Mouse (Mus musculus): ENCODE results near the gene Nos1ap.

Gene Nos1ap

DNA sequence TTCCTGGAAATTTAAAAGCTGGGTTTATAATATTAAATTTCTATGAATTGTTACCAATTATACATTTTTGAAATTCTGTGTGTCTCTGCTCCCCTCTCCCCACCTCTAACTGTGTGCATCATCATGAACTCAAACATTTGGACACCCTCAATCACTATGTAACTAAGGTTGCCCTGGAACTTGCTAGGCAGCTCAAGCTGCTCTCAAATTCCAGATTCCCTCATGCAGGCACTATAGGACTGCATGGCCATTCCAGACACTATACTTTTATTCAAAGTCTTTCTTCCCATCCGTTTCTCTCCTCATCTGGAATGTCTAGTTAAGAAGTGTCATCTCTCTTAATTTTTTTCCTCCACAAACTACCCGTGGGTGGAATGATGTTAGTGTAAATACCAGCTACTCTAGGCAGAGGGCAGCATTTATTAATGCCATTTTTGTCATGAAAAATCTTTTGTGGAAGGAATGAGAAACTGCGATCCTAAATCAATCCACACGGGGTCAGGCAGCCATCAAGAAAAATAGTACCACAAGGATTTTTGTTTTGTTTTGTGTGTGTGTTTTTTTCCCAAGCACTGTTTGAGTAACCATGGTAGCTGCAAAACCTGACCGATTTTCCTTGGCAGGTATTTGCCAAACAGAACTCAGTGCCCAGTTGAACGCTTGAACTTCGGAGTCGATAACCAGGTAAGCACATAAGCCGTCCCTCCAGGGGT lies 297.3 kb downstream of the Nos1ap start:
- no peak for DNase-seq (ENCODE audit: low spot score)

DNA sequence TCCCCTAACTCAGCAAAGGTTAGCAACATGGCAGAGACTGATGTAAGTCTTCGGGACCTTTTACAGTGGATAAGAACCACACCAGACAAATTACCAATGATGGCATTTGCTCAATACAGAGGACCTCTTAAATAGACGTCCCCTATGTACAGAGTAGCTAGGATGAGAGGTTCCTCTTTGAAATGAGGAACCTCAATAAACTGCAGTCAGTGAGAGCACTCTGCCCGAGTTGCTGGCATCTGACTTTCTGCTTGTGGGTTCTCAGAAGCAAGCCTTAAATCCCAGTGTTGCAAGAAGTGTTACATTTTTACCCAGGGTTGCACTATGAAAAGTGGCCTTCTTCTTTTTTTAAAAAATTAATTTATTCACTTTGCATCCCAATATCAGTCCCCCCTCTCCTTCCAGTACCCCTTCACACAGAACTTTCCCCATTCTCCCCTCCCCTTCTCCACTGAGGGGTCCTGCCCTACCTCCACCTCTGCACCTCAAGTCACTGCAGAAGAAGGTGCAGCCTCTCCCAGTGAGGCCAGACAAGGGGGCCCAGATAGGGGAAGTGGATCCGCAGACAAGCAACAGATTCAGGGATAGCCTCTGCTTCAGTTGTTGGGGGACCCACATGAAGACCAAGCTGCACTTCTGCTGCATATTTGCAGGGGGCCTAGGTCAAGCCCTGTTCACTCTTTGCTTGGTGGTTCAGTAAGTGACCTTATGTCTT lies 307.1 kb downstream of the Nos1ap start:
- DNase-seq (ENCODE audit: low spot score), result no peak

DNA sequence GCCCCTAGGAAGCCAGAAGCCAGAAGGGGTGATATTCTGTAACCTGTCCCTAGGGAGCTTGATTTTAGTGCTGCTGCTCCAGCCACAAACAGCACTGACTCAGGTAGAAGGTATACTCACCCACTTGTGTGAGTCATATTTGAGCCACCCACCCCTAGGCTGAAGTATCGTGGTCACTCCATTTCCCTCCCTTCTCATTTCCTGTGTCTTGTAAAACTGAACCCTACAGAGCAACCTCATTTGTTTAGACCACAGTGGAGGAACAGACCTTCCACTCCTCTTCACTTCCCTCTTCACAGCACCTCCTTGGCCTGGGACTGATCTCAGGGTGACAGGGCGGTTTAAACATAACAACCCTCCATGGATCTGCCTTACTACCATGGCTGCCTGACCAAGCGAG lies 312.6 kb downstream of the Nos1ap start, which contains the start of gene Sh2d1b1:
Gene Sh2d1b1, plus strand, starts transcription at position 305 of the 400 bp plus-strand sequence.
- no peak for DNase-seq (ENCODE audit: low spot score)

DNA sequence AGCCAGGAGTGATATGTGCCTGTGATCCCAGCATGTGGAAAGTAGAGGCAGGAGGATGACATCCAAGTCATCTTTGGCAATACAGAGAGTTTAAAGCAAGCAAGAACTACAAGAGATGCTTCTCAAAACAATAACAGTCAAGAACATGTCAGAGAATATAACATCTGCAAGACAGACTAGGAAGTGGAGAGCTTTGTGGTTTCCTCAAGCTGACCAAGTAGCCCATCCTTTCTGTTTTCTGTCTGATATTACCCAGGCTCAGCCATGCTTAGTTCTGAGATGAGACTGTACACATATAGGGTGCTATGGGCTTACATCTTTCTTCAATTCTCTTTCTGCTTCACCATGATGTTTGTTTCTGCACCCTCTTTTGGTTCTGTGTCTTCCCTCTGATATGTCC lies 316.4 kb downstream of the Nos1ap start:
- DNase-seq (ENCODE audit: low spot score), result no peak

DNA sequence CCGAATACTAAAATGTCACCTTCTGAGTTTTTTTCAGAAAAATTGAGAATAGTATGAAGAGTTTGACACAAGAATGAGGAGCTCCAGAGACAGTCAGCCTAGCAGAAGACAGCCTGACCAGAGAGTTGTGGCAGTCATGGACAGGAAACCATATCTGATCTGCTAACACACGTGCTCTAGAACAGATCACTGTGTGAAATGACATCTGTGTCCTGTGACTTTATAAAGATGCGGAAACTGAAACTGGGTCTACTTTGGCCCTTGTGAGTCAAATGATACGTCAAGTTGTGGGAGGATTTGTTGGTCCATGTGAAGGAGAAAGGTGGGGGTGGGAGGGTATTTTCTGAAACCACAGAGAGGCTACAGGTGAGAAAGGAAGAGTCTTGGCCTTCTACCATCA lies 319.0 kb downstream of the Nos1ap start:
- no peak for DNase-seq (ENCODE audit: low spot score)

DNA sequence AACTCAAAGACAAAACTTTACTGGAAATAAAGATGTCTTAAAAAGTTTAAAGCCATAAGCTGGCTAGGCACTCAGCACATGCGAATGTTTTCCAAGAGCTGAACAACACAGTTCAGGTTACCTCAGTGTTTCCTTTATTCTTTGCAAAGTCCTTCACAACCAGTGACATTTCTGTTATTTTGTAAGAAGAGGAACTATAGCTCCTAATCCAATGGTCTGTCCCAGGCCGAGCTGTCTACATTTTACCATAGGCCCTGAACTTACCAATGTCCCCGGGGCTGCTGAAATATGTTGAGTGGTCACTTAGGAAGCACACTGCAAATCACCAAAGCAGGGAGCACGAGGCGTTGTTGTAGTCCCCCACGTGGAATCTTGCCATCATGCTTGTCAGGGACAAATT lies 319.4 kb downstream of the Nos1ap start:
- no peak for DNase-seq (ENCODE audit: low spot score)

DNA sequence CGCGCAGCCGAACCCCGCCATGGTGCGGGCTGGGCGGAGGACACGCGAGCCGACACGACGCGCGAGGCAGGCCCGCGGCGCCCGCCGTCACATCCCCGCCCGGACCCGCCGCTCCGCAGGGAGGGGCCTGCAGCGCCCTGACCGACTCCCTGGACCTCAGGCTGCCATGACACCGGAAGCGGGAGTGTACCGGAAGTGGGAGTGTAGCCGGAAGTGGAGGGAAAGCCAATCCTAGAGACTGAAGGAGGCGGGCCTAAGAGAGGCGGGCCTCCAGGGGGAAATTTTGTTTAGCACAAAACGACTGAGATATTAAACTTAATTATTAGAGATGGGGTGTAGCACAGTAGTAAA lies 334.1 kb downstream of the Nos1ap start:
- DNase-seq (ENCODE audit: low spot score), result peak; percentile 79

DNA sequence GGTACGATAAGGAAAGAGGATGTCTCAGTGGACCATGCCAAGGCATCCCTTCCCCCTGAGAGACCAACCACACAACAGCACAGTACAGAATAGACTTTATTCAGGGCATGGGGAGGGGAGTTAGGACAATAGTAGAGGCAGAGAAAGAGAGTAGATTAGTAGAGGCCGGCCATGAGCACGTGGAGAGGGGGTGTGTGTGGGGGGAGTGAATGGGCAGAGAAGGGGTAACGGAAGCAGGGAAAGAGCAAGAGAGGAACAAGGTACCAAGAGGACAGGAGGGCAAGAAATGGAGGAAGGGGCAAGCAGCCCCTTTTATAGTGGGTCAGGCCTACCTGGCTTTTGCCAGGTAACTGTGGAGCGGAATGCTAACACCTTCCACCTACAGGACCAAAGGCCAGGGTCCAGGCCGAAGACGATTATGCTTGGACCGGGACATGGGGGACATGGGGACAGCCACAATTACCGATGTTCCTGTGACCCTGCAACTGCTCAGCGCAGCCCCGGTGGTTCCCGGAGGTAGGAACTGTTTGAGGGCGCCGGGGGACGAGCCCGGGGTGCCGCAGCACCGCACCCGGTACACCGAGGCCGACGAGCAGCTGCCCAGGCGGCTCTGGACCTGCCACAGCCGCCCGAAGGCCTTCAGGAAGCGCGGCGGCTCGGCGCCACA lies 334.6 kb downstream of the Nos1ap start:
- no peak for DNase-seq (ENCODE audit: low spot score)

Measured in ovary, postnatal 36 days (tissue).